Mouse (Mus musculus): ENCODE results near the gene Bicc1. TPM values are rescaled to one million over a fixed set of nuclear protein-coding genes. Genes with fewer than 3 reads are reported as not detected.
"Not testable (repeated sequence)": the region's sequence is repeated elsewhere in the genome, so short reads cannot be mapped to it uniquely, and the experiment has no call there.

Gene Bicc1
- polyA plus RNA-seq, 1 experiment from 2014 or later: 7.0 TPM

- no peaks in the 10 kb centered on the region for H3K27me3 ChIP-seq (ENCODE audit: control insufficient read depth, insufficient read depth, low read length)
- H3K36me3 ChIP-seq (ENCODE audit: control insufficient read depth, insufficient read depth, low read length): no peaks in the 10 kb centered on the region
- no peak overlapping the region for H3K4me3 ChIP-seq (ENCODE audit: low read depth, low read length)
- no peaks in the 10 kb centered on the region for H3K4me1 ChIP-seq (replicated peaks; ENCODE audit: control insufficient read depth, insufficient read depth, low read length)
- H3K9ac ChIP-seq (ENCODE audit: low read length): no peak overlapping the region
- no peaks in the 10 kb centered on the region for H3K9me3 ChIP-seq (ENCODE audit: control insufficient read depth, low read length)
- ATAC-seq (replicated peaks; ENCODE audit: low FRiP score) (no peak), DNase-seq (ENCODE audit: low spot score) (no peak)
- 82% methylated on average over 9 of the region's 9 CpGs for WGBS
- no peak overlapping the region for H3K4me2 ChIP-seq (ENCODE audit: low read depth, low read length, severe bottlenecking)
- no peak overlapping the region for H3K27ac ChIP-seq (ENCODE audit: low read depth, low read length)
Measured at GRCm38 (mm10) chr10:70976633-70977032, 182.9 kb downstream of the Bicc1 start.

- H3K9ac ChIP-seq (ENCODE audit: low read length): no peak overlapping the region
- WGBS: 91% methylated on average over 11 of the region's 11 CpGs
- no peaks in the 10 kb centered on the region for H3K27me3 ChIP-seq (ENCODE audit: control insufficient read depth, insufficient read depth, low read length)
- H3K4me3 ChIP-seq (ENCODE audit: low read depth, low read length): no peak overlapping the region
- no peaks in the 10 kb centered on the region for H3K9me3 ChIP-seq (ENCODE audit: control insufficient read depth, low read length)
- ATAC-seq (replicated peaks; ENCODE audit: low FRiP score) (no peak), DNase-seq (ENCODE audit: low spot score) (no peak)
- H3K36me3 ChIP-seq (ENCODE audit: control insufficient read depth, insufficient read depth, low read length): no peaks in the 10 kb centered on the region
- no peak overlapping the region for H3K27ac ChIP-seq (ENCODE audit: low read depth, low read length)
- H3K4me1 ChIP-seq (replicated peaks; ENCODE audit: control insufficient read depth, insufficient read depth, low read length): no peaks in the 10 kb centered on the region
- no peak overlapping the region for H3K4me2 ChIP-seq (ENCODE audit: low read depth, low read length, severe bottlenecking)
Measured at GRCm38 (mm10) chr10:70971156-70971555, 188.3 kb downstream of the Bicc1 start.

- DNase-seq (ENCODE audit: low spot score) (no peak), ATAC-seq (replicated peaks; ENCODE audit: low FRiP score) (no peak)
- 78% methylated on average over 13 of the region's 13 CpGs for WGBS
- H3K4me3 ChIP-seq (ENCODE audit: low read depth, low read length): no peak overlapping the region
- H3K27ac ChIP-seq (ENCODE audit: low read depth, low read length): no peak overlapping the region
- H3K27me3 ChIP-seq (ENCODE audit: control insufficient read depth, insufficient read depth, low read length): no peaks in the 10 kb centered on the region
- no peak overlapping the region for H3K4me2 ChIP-seq (ENCODE audit: low read depth, low read length, severe bottlenecking)
- no peaks in the 10 kb centered on the region for H3K4me1 ChIP-seq (replicated peaks; ENCODE audit: control insufficient read depth, insufficient read depth, low read length)
- H3K9me3 ChIP-seq (ENCODE audit: control insufficient read depth, low read length): no peaks in the 10 kb centered on the region
- no peaks in the 10 kb centered on the region for H3K36me3 ChIP-seq (ENCODE audit: control insufficient read depth, insufficient read depth, low read length)
- no peak overlapping the region for H3K9ac ChIP-seq (ENCODE audit: low read length)
Measured at GRCm38 (mm10) chr10:70968848-70969683, 190.4 kb downstream of the Bicc1 start.

GRCm38 (mm10) chr10:70966642-70967345 is 192.7 kb downstream of the Bicc1 start:
- Histone ChIP-seq H3K36me3 (ENCODE audit: control insufficient read depth, insufficient read depth, low read length) (no peaks in the 10 kb centered on the region), H3K4me1 (replicated peaks; ENCODE audit: control insufficient read depth, insufficient read depth, low read length) (no peaks in the 10 kb centered on the region), H3K27ac (ENCODE audit: low read depth, low read length) (no peak overlapping the region), H3K4me3 (ENCODE audit: low read depth, low read length) (no peak overlapping the region), H3K9ac (ENCODE audit: low read length) (no peak overlapping the region), H3K27me3 (ENCODE audit: control insufficient read depth, insufficient read depth, low read length) (no peaks in the 10 kb centered on the region), H3K4me2 (ENCODE audit: low read depth, low read length, severe bottlenecking) (no peak overlapping the region), H3K9me3 (ENCODE audit: control insufficient read depth, low read length) (no peaks in the 10 kb centered on the region)
- DNase-seq (ENCODE audit: low spot score): no peak
- WGBS: 78% methylated on average over 16 of the region's 16 CpGs
- no peak for ATAC-seq (replicated peaks; ENCODE audit: low FRiP score)

- H3K4me2 ChIP-seq (ENCODE audit: low read depth, low read length, severe bottlenecking): 0 out of 2 replicates have a peak overlapping the region, but pooled peaks have one; percentile 19
- no peak overlapping the region for H3K4me3 ChIP-seq (ENCODE audit: low read depth, low read length)
- H3K27me3 ChIP-seq (ENCODE audit: control insufficient read depth, insufficient read depth, low read length): no peaks in the 10 kb centered on the region
- H3K4me1 ChIP-seq (replicated peaks; ENCODE audit: control insufficient read depth, insufficient read depth, low read length): no peaks in the 10 kb centered on the region
- H3K27ac ChIP-seq (ENCODE audit: low read depth, low read length): no peak overlapping the region
- no peak for DNase-seq (ENCODE audit: low spot score)
- no peaks in the 10 kb centered on the region for H3K36me3 ChIP-seq (ENCODE audit: control insufficient read depth, insufficient read depth, low read length)
- no peak overlapping the region for H3K9ac ChIP-seq (ENCODE audit: low read length)
- WGBS: 33% methylated on average over 8 of the region's 8 CpGs
- no peaks in the 10 kb centered on the region for H3K9me3 ChIP-seq (ENCODE audit: control insufficient read depth, low read length)
- no peak; the same call in 1 of the 2 replicates for ATAC-seq (replicated peaks; ENCODE audit: low FRiP score)
Measured at GRCm38 (mm10) chr10:70964706-70965105, 194.8 kb downstream of the Bicc1 start.

GRCm38 (mm10) chr10:70963599-70964193 is 195.8 kb downstream of the Bicc1 start:
- DNase-seq (ENCODE audit: low spot score): no peak
- Histone ChIP-seq H3K4me2 (ENCODE audit: low read depth, low read length, severe bottlenecking) (no peak overlapping the region), H3K36me3 (ENCODE audit: control insufficient read depth, insufficient read depth, low read length) (no peaks in the 10 kb centered on the region), H3K4me3 (ENCODE audit: low read depth, low read length) (no peak overlapping the region), H3K27me3 (ENCODE audit: control insufficient read depth, insufficient read depth, low read length) (no peaks in the 10 kb centered on the region), H3K27ac (ENCODE audit: low read depth, low read length) (no peak overlapping the region), H3K9me3 (ENCODE audit: control insufficient read depth, low read length) (no peaks in the 10 kb centered on the region), H3K9ac (ENCODE audit: low read length) (no peak overlapping the region), H3K4me1 (replicated peaks; ENCODE audit: control insufficient read depth, insufficient read depth, low read length) (no peaks in the 10 kb centered on the region)
- 58% methylated on average over 8 of the region's 8 CpGs for WGBS
- no peak for ATAC-seq (replicated peaks; ENCODE audit: low FRiP score)

- 85% methylated on average over 8 of the region's 8 CpGs for WGBS
- no peak for DNase-seq (ENCODE audit: low spot score)
- Histone ChIP-seq H3K9me3 (ENCODE audit: control insufficient read depth, low read length) (no peaks in the 10 kb centered on the region), H3K9ac (ENCODE audit: low read length) (no peak overlapping the region), H3K27ac (ENCODE audit: low read depth, low read length) (no peak overlapping the region), H3K4me1 (replicated peaks; ENCODE audit: control insufficient read depth, insufficient read depth, low read length) (no peaks in the 10 kb centered on the region), H3K4me2 (ENCODE audit: low read depth, low read length, severe bottlenecking) (no peak overlapping the region), H3K27me3 (ENCODE audit: control insufficient read depth, insufficient read depth, low read length) (no peaks in the 10 kb centered on the region), H3K36me3 (ENCODE audit: control insufficient read depth, insufficient read depth, low read length) (no peaks in the 10 kb centered on the region), H3K4me3 (ENCODE audit: low read depth, low read length) (no peak overlapping the region)
- ATAC-seq (replicated peaks; ENCODE audit: low FRiP score): no peak
Measured at GRCm38 (mm10) chr10:70961641-70962040, 197.9 kb downstream of the Bicc1 start.

GRCm38 (mm10) chr10:70960396-70960795 is 199.1 kb downstream of the Bicc1 start:
- H3K27me3 ChIP-seq (ENCODE audit: control insufficient read depth, insufficient read depth, low read length); DNase-seq (ENCODE audit: low spot score); H3K36me3 ChIP-seq (ENCODE audit: control insufficient read depth, insufficient read depth, low read length); H3K4me1 ChIP-seq (replicated peaks; ENCODE audit: control insufficient read depth, insufficient read depth, low read length); H3K4me3 ChIP-seq (ENCODE audit: low read depth, low read length); H3K4me2 ChIP-seq (ENCODE audit: low read depth, low read length, severe bottlenecking); H3K9me3 ChIP-seq (ENCODE audit: control insufficient read depth, low read length); ATAC-seq (replicated peaks; ENCODE audit: low FRiP score); H3K9ac ChIP-seq (ENCODE audit: low read length); H3K27ac ChIP-seq (ENCODE audit: low read depth, low read length): not testable (repeated sequence)
- 82% methylated on average over 6 of the region's 6 CpGs for WGBS
